Mouse (Mus musculus): ENCODE data around the gene Ppp2r2d. TPM values are rescaled to one million over a fixed set of nuclear protein-coding genes. Genes with fewer than 3 reads are reported as not detected.
A peak's percentile ranks its signal among the peaks of the same experiment; 100 is the strongest.

The Ppp2r2d gene
- total and polyA plus RNA-seq, 2 experiments from 2014 or later = 99.4 to 115 TPM

DNA sequence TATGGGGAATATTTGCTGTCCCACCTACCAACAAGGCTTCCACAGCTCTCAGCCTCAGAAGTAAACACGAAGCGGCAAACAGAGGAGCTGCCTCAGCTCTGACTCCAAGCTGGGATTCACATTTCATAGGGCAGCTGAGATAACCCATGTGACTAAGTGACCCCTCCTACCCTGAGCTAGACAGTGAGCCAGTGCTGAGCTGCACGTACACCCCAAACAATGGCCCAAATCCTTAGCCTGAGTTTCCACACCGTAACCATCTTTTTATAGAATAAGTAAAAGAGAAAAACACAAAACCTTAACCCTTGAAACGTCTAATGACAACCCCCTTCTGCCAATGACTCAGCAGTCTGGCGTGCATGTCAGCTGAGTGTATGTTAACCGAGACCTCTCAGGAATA lies 61.2 kb downstream of the Ppp2r2d start:
- Histone ChIP-seq H3K9me3 (ENCODE audit: low read length) (no peaks in the 10 kb centered on the region), H3K27ac (ENCODE audit: low read depth, low read length) (no peak overlapping the region), H3K9ac (no peak overlapping the region), H3K27me3 (ENCODE audit: insufficient read depth, low read length) (no peaks in the 10 kb centered on the region), H3K4me1 (ENCODE audit: insufficient read depth) (peaks cover 16% of the 10 kb centered on the region), H3K36me3 (ENCODE audit: insufficient read depth) (no peaks in the 10 kb centered on the region), H3K4me3 (ENCODE audit: low read depth, low read length) (no peak overlapping the region), H3K4me2 (ENCODE audit: low read depth) (peak overlapping the region; percentile 28)
- WGBS = 12% methylated on average over 7 of the region's 7 CpGs
- no peak; the same call in 1 of the 2 replicates for ATAC-seq
- no peak for TF ChIP-seq CTCF (IDR thresholded peaks at IDR 0.05; ENCODE audit: low read depth)
- DNase-seq = peak; percentile 21

DNA sequence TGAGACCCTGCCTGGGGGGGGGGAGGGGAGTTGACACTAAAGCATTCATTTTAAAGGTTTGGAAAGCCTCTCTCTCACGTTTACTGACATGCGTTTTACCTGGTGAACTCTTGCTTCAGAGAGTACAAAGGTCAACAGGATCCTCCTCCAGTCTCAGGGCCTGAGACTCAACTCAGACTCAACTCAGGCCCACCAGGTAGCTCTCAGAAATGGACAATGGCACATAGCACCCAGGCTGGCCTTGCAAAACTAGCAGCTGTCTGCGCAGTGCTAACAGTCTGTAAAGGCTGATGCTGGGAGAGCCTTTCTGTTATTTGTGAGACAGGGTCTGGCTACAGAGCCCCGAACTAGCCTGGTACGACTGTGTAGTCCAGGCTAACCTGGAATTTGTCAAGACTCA lies 62.1 kb downstream of the Ppp2r2d start:
- Histone ChIP-seq H3K9me3 (ENCODE audit: low read length) (no peaks in the 10 kb centered on the region), H3K36me3 (ENCODE audit: insufficient read depth) (no peaks in the 10 kb centered on the region), H3K27ac (ENCODE audit: low read depth, low read length) (no peak overlapping the region), H3K4me1 (ENCODE audit: insufficient read depth) (peaks cover 16% of the 10 kb centered on the region), H3K4me2 (ENCODE audit: low read depth) (no peak overlapping the region), H3K9ac (no peak overlapping the region), H3K27me3 (ENCODE audit: insufficient read depth, low read length) (no peaks in the 10 kb centered on the region), H3K4me3 (ENCODE audit: low read depth, low read length) (no peak overlapping the region)
- no peak for DNase-seq
- no peak for ATAC-seq
- WGBS = 75% methylated on average over 5 of the region's 5 CpGs
- no peak for TF ChIP-seq CTCF (IDR thresholded peaks at IDR 0.05; ENCODE audit: low read depth)

DNA sequence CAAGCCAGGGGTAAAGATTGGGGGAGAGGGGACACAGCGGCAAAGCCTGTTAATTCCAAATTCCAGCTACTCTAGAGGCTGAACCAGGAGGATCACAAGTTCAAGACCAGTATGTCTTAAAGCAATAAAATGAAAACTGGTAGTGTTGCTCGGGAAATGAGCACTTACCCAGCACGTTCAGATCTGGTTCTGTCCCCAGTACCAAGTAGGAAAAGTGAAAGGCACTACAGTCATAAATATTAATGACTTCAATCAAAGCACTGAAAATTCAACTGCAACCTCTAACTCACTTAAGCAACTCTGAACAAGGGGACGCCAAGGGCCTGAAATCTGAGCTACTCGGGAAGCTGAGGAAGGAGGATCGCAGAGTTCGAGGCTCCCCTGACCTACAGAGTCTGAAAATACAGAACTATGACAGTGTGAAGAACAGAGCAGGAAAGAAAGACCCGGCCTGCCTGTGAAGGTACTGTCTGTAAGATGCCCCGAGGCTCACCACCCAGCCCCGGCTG lies 62.9 kb downstream of the Ppp2r2d start:
- H3K4me3 ChIP-seq (ENCODE audit: low read depth, low read length) = peak overlapping the region; percentile 72
- peak overlapping the region; percentile 68 for H3K4me2 ChIP-seq (ENCODE audit: low read depth)
- no peaks in the 10 kb centered on the region for H3K9me3 ChIP-seq (ENCODE audit: low read length)
- DNase-seq (no peak), ATAC-seq (no peak)
- peaks cover 16% of the 10 kb centered on the region for H3K4me1 ChIP-seq (ENCODE audit: insufficient read depth)
- no peak overlapping the region for H3K27ac ChIP-seq (ENCODE audit: low read depth, low read length)
- H3K36me3 ChIP-seq (ENCODE audit: insufficient read depth) = no peaks in the 10 kb centered on the region
- H3K9ac ChIP-seq = peak overlapping the region; percentile 69
- no peak for TF ChIP-seq CTCF (IDR thresholded peaks at IDR 0.05; ENCODE audit: low read depth)
- no peaks in the 10 kb centered on the region for H3K27me3 ChIP-seq (ENCODE audit: insufficient read depth, low read length)
- 7% methylated on average over 10 of the region's 10 CpGs for WGBS

DNA sequence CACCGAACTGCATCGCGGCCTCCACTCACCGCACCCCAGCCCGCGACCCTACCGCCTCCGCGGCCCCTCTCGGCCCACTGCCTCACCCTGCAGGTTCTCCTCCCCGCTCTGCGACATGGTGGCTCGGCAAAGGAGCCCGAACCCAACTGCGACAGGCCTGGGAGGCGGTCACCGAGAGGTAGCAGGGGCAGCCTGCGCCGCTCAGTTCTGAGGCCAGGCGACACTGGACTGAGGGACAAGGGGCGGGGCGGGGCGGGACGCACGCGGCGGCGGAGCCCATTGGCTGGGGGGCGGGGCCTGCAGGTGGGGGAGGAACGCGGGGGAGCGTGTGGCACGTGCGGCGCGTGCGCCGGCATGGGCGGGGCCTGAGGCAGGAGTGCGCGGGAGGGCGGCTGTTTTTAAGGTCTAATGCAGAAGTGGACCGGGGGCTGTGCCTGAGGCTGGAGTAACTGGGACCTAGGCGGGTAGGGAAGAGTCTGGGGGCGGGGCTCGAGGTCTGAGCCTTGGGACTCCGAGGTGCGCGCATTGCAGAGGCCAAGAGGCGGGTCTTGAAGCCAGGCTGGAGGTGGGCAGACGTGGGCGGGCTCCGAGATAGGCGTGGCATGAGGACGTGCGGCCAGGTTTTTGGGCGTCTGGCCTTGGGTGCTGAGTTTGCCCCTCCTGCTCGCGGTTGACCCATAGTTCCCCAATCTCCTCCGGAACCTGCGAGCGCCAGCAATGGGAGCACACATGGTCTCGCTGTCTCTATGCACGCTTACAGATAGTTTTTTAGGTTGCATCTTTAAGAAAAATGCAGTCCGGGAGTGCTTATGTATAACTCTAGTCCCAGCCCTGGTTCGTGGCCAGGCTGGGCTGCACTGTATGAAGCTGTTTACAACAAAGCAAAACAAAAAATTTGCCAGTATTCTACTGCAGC lies 63.7 kb downstream of the Ppp2r2d start, which contains the start of gene Bnip3:
Gene Bnip3, minus strand, starts transcription at position 243 of the 916 bp plus-strand sequence.
- Histone ChIP-seq H3K4me2 (ENCODE audit: low read depth) (peak within 1 kb of the TSS; percentile 68), H3K4me3 (ENCODE audit: low read depth, low read length) (peak within 1 kb of the TSS; percentile 72), H3K27ac (ENCODE audit: low read depth, low read length) (peak within 1 kb of the TSS; percentile 2; the same call in 1 of the 2 replicates), H3K27me3 (ENCODE audit: insufficient read depth, low read length) (no peaks in the 10 kb centered on the region), H3K9ac (peak within 1 kb of the TSS; percentile 69), H3K36me3 (ENCODE audit: insufficient read depth) (no peaks in the 10 kb centered on the region), H3K4me1 (ENCODE audit: insufficient read depth) (peaks cover 16% of the 10 kb centered on the region), H3K9me3 (ENCODE audit: low read length) (no peaks in the 10 kb centered on the region)
- 2% methylated on average over 65 of the region's 66 CpGs for WGBS
- peak; percentile 94 for ATAC-seq
- peak; percentile 90 for DNase-seq
- TF ChIP-seq CTCF (IDR thresholded peaks at IDR 0.05; ENCODE audit: low read depth) = no peak

DNA sequence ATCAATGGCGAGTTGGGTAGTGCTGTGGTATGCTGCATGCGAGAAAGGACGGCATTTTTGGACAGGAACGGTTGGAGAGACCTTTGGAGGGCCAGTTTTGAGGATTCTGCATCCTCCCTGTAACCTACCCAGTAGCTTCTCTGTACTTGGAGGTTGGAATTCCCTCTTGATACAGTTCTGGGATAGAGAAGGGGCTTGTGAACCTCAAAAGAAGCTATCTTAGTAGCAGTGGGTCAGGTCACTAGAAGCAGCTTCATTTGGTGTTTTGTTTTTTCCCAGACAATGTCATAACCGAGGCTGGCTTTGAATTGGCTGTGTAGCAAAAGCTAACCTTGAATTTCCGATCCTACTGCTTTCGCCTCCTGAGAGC lies 64.3 kb downstream of the Ppp2r2d start:
- no peak overlapping the region; the same call in 1 of the 2 replicates for H3K27ac ChIP-seq (ENCODE audit: low read depth, low read length)

DNA sequence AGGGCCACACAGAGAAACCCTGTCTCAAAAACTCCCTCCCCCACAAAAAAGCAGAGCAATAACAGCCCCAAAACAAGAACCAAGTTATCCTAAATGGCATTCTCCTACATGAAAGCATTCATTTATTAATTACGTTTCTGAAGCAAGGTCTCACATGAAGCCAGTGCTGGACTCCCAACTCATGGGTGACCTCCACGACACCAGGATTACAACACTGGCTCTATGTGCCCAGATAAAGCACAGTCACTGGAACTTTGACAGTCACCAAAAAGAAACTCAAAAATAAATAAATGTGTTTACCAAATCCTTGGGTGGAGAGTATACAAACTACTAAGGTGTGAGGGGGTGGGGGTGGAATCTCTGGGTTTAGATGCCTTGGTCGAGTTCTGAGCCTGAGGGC lies 67.7 kb downstream of the Ppp2r2d start:
- no peak for DNase-seq
- Histone ChIP-seq H3K27me3 (ENCODE audit: insufficient read depth, low read length) (no peaks in the 10 kb centered on the region), H3K9me3 (ENCODE audit: low read length) (no peaks in the 10 kb centered on the region), H3K36me3 (ENCODE audit: insufficient read depth) (no peaks in the 10 kb centered on the region), H3K4me2 (ENCODE audit: low read depth) (no peak overlapping the region), H3K4me1 (ENCODE audit: insufficient read depth) (peaks cover 2% of the 10 kb centered on the region), H3K9ac (no peak overlapping the region), H3K27ac (ENCODE audit: low read depth, low read length) (no peak overlapping the region), H3K4me3 (ENCODE audit: low read depth, low read length) (no peak overlapping the region)
- 74% methylated on average over 3 of the region's 3 CpGs for WGBS
- no peak for ATAC-seq
- TF ChIP-seq CTCF (IDR thresholded peaks at IDR 0.05; ENCODE audit: low read depth) = no peak

More for the DNA sequence above, 64.3 kb downstream of the Ppp2r2d start:
- no peaks in the 10 kb centered on the region for H3K36me3 ChIP-seq (ENCODE audit: insufficient read depth)
- peak overlapping the region; percentile 69 for H3K9ac ChIP-seq
- 25% methylated on average over 7 of the region's 7 CpGs for WGBS
- TF ChIP-seq CTCF (IDR thresholded peaks at IDR 0.05; ENCODE audit: low read depth) = no peak
- ATAC-seq = no peak
- H3K9me3 ChIP-seq (ENCODE audit: low read length) = no peaks in the 10 kb centered on the region
- no peaks in the 10 kb centered on the region for H3K27me3 ChIP-seq (ENCODE audit: insufficient read depth, low read length)
- peaks cover 16% of the 10 kb centered on the region for H3K4me1 ChIP-seq (ENCODE audit: insufficient read depth)
- H3K4me3 ChIP-seq (ENCODE audit: low read depth, low read length) = peak overlapping the region; percentile 72
- DNase-seq = no peak
- H3K4me2 ChIP-seq (ENCODE audit: low read depth) = peak overlapping the region; percentile 68
